Mouse (Mus musculus) myocyte (in vitro differentiated cells): Measurements from ENCODE around the gene Cbll1.

ENCODE experiments used
- CEBPB ChIP-seq: IDR thresholded peaks from 2 replicates; pipeline ENCODE4 v1.6.1; 2011; ENCODE audit warnings: mild to moderate bottlenecking, moderate library complexity; ENCODE audit not compliant: poor library complexity, insufficient read depth, severe bottlenecking
- E2F4 ChIP-seq: IDR thresholded peaks from one replicate; pipeline ENCODE4 v1.6.1; 2011; ENCODE audit warnings: mild to moderate bottlenecking, control low read depth, moderate library complexity; ENCODE audit not compliant: insufficient read depth
- MAX ChIP-seq: IDR thresholded peaks from one replicate; pipeline ENCODE4 v1.6.1; 2011; ENCODE audit warnings: low read depth, mild to moderate bottlenecking, control low read depth
- MYOD1 ChIP-seq, 3 experiments: IDR thresholded peaks; one replicate each; pipeline ENCODE4 v1.6.1; 2011; ENCODE audit warnings: control low read depth in 2 of 3, low read depth in 2 of 3, mild to moderate bottlenecking in 2 of 3, moderate library complexity in 1 of 3; ENCODE audit not compliant: insufficient read length in 2 of 3, control insufficient read depth in 1 of 3
- MYOG ChIP-seq, 3 experiments: IDR thresholded peaks; one replicate each; pipeline ENCODE4 v1.6.1; 2011; ENCODE audit warnings: control low read depth in 2 of 3, low read depth in 2 of 3, mild to moderate bottlenecking in 2 of 3; ENCODE audit not compliant: insufficient read length in 2 of 3, control insufficient read depth in 1 of 3, insufficient read depth in 1 of 3
- POLR2A ChIP-seq: IDR thresholded peaks from one replicate; pipeline ENCODE4 v1.6.1; 2011; ENCODE audit warnings: low read depth, mild to moderate bottlenecking, control low read depth, moderate library complexity; ENCODE audit not compliant: insufficient read length
- POLR2AphosphoS2 ChIP-seq: IDR thresholded peaks from one replicate; pipeline ENCODE4 v1.6.1; 2011; ENCODE audit warnings: low read depth, control low read depth; ENCODE audit not compliant: insufficient read length
- REST ChIP-seq: IDR thresholded peaks from one replicate; pipeline ENCODE4 v1.6.1; 2011; ENCODE audit warnings: mild to moderate bottlenecking, control low read depth, moderate library complexity; ENCODE audit not compliant: insufficient read depth, insufficient read length
- SRF ChIP-seq: IDR thresholded peaks from one replicate; pipeline ENCODE4 v1.6.1; 2011; ENCODE audit warnings: low read depth; ENCODE audit not compliant: control insufficient read depth, insufficient read length
- TCF12 ChIP-seq: IDR thresholded peaks from one replicate; pipeline ENCODE4 v1.6.1; 2011; ENCODE audit warnings: mild to moderate bottlenecking, control low read depth; ENCODE audit not compliant: poor library complexity, insufficient read depth, severe bottlenecking
- TCF3 ChIP-seq: IDR thresholded peaks from one replicate; pipeline ENCODE4 v1.6.1; 2011; ENCODE audit warnings: low read depth, control low read depth; ENCODE audit not compliant: insufficient read length
- USF1 ChIP-seq: IDR thresholded peaks from one replicate; pipeline ENCODE4 v1.6.1; 2011; ENCODE audit warnings: low read depth, mild to moderate bottlenecking, control low read depth, moderate library complexity

DNA sequence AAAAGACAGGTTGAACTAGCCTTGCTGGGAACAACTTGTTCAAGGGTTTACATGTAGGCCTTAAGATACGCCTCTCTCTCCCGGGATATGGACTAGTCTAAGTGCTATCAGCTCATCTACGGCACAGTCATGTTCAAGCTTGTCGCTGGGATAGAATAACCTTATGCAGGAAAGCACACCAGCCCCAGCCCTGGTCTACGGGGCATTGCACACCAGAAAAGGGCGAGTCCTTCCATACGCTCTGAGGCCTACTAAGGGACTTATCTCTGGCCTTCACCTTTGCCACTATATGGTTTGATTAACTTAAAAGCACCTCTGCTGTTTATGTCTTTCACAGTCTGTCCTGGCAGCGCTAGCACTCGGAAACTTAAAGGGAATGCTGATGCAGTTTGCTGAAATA is 38.0 kb downstream of the Cbll1 start:
- TF ChIP-seq TCF12 (no peak), E2F4 (no peak), MYOG (IDR thresholded peaks at IDR 0.05; ENCODE audit: control insufficient read depth in 1 of 3, insufficient read depth in 1 of 3, insufficient read length in 2 of 3, low read depth in 2 of 3) (no peak), POLR2A (no peak), MAX (no peak), CEBPB (no peak), REST (no peak), POLR2AphosphoS2 (no peak), TCF3 (no peak), MYOD1 (IDR thresholded peaks at IDR 0.05; ENCODE audit: control insufficient read depth in 1 of 3, insufficient read length in 2 of 3, low read depth in 2 of 3) (no peak), USF1 (no peak), SRF (no peak)
